Mouse (Mus musculus) layer of hippocampus, postnatal 14 days (tissue): ENCODE measurements around the gene Kifap3. TPM values are rescaled to one million over a fixed set of nuclear protein-coding genes. Genes with fewer than 3 reads are reported as not detected.

Source experiments
- DNase-seq, 2 experiments: peaks; one replicate each; pipeline ENCODE4 v3.0.0; 2021 to 2022; ENCODE audit warnings: low spot score in 2 of 2, mixed read lengths in 1 of 2
- total RNA-seq, 2 experiments: library from RNA; stranded (reverse); gene quantifications; 2 replicates each; pipeline ENCODE4 v1.2.3; 2021

Kifap3 gene
- total RNA-seq, 2 experiments from 2014 or later: 195 to 199 TPM

DNA sequence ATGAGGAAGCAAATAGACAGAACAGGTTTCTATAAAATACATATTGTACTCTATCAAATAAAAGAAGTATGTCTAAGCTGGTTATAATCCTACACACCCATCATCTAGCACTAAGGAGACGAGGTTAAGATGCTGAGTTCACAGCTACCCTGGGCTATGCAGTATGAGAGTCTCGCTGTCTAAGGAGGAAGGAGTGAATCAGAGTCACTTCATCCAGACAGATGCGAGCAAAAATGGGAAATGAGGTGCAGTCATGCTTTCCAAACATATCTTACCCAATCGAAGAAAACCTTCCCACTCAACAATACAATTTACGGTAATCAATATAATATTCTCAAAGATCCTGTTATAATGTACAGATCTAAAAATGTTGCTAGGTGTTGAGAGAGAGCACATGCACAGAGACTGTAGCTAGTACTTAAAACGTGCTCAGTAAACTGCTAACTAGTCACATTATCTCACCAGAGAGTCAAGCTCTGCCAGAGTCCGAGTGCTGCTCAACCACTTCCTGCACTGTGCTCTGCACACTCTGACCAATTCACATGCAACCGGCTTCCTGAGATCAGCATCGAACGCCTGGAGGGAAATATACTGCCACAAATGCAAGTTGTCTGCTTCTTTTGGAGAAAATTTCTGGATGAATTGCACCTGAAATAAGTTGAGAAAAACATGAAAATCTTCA lies 184.8 kb downstream of the Kifap3 start:
- no peak for DNase-seq

Other genes starting within 250 kb of the Kifap3 start
- gene Mettl11b, start 54.4 kb upstream of the Kifap3 start, total RNA-seq: 1 to 10 TPM; 3.7 to 4.9 TPM
- gene Scyl3, start 149.5 kb downstream of the Kifap3 start, total RNA-seq: 10 to 100 TPM; 19.6 to 24.0 TPM
- 1 to 10 TPM in 1 of 2 experiments, under 1 TPM in 1; 0.85 to 1.4 TPM for gene BC055324, start 215.2 kb downstream of the Kifap3 start, total RNA-seq
- gene Mettl18, start 215.3 kb downstream of the Kifap3 start, total RNA-seq: 1 to 10 TPM; 4.1 to 6.9 TPM